Mouse (Mus musculus) midbrain, postnatal 0 days (tissue): ENCODE data around the gene Mafk. TPM values are rescaled to one million over a fixed set of nuclear protein-coding genes. Genes with fewer than 3 reads are reported as not detected.

Experiments used
- ATAC-seq: fragments of 200-750 bp; cut with Nextera tagmentation; 2 replicates; pipeline ENCODE4 v1.8.0; 2017; ENCODE audit warnings: moderate number of reproducible peaks, mild to moderate bottlenecking, moderate TSS enrichment, moderate library complexity; ENCODE audit not compliant: low FRiP score
- DNase-seq: peaks from one replicate; pipeline ENCODE4 v3.0.0-alpha.2; 2015; ENCODE audit warnings: low spot score
- H3K27ac ChIP-seq: fragments of 300-500 bp; sonication (generic); 2 replicates; pipeline ENCODE4 v1.5.1; 2014; ENCODE audit warnings: low read depth, mild to moderate bottlenecking, low read length, mixed read lengths
- H3K27me3 ChIP-seq: fragments of 300-500 bp; sonication (generic); 2 replicates; pipeline ENCODE4 v1.6.1; 2014; ENCODE audit warnings: low read length, control low read depth, mixed read lengths; ENCODE audit not compliant: insufficient read depth
- H3K36me3 ChIP-seq: fragments of 300-500 bp; sonication (generic); 2 replicates; pipeline ENCODE4 v1.6.1; 2014; ENCODE audit warnings: low read length, control low read depth, mixed read lengths; ENCODE audit not compliant: insufficient read depth
- H3K4me1 ChIP-seq: fragments of 300-500 bp; sonication (generic); 2 replicates; pipeline ENCODE4 v1.6.1; 2014; ENCODE audit warnings: mild to moderate bottlenecking, control low read depth, antibody characterized with exemption, low read length, mixed read lengths; ENCODE audit not compliant: insufficient read depth
- H3K4me2 ChIP-seq: fragments of 300-500 bp; sonication (generic); 2 replicates; pipeline ENCODE4 v1.6.1; 2014; ENCODE audit warnings: low read depth, mild to moderate bottlenecking, low read length, mixed read lengths; ENCODE audit not compliant: poor library complexity, severe bottlenecking
- H3K4me3 ChIP-seq: fragments of 300-500 bp; sonication (generic); 2 replicates; pipeline ENCODE4 v1.5.1; 2014; ENCODE audit warnings: low read depth, mild to moderate bottlenecking, low read length, moderate library complexity
- H3K9ac ChIP-seq: fragments of 300-500 bp; sonication (generic); replicated peaks from 2 replicates; pipeline ENCODE4 v1.6.1; 2014; ENCODE audit warnings: mild to moderate bottlenecking, low read length, moderate library complexity, mixed read lengths; ENCODE audit not compliant: poor library complexity, severe bottlenecking
- H3K9me3 ChIP-seq: fragments of 300-500 bp; sonication (generic); 2 replicates; pipeline ENCODE4 v1.6.1; 2016; ENCODE audit warnings: low read length, control low read depth
- CTCF ChIP-seq: IDR thresholded peaks from 2 replicates; pipeline ENCODE4 v1.5.1; 2016; ENCODE audit warnings: antibody characterized with exemption, mild to moderate bottlenecking
- WGBS: fragments of 180-500 bp; shearing (Covaris S2); extraction: QIAGEN DNeasy Blood & Tissue Kit; methylation state at CpG from one replicate; pipeline ENCODE4 v1.1.7; 2014; 5-methylcytosine and 5-hydroxymethylcytosine counted together
- polyA plus RNA-seq: library from polyadenylated mRNA; unstranded; fragments of >200 nt; fragmentation: Nextera tagmentation; extraction: Ambion mirVana; gene quantifications from 2 replicates; pipeline ENCODE4 v1.2.1, GENCODE M21; 2015
- total RNA-seq: library from RNA; depleted of rRNA; stranded (reverse); fragments of >200 nt; gene quantifications from 2 replicates; pipeline ENCODE4 v1.2.3, GENCODE M21; 2014

Mafk gene
- total and polyA plus RNA-seq, 2 experiments from 2014 or later: 8.7 to 17.8 TPM

DNA sequence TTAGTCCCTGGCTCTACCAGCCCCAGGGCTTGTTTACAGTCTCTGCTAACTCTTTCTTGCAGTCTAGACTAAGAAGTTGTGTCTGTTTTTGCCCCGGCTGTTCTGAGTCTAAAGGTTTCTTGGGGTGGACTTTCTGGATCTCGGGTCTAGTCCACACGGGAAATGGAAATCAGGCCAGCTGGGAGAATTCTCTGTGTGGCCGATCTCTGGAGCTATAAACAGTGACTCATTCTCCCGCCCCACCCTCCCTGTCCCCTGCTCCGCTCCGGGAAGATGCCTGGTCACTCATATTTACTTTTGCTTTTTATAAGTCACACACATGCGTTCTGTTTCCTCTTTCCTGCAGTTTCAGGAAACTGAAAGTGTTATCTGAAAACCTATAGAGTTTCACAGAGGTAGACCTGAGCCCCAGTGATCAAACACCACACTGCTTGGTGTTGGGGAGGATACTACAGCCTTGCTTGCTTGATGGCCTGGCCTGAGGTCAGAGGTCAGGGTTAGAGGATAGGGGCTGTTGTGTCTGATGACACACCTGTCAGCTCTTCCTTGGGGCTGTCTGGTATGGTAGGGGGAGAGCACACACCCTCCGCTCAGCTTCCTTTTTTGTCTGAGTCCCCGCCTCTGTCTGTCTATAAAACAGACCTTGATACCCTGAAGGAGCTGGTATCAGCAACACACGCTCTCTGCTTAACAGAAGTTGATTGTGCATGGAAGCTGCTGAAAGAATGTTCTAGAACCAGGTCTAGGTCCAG lies 2.2 kb downstream of the Mafk start:
- no peak for TF ChIP-seq CTCF
- no peaks in the 10 kb centered on the region for H3K27me3 ChIP-seq
- no peaks in the 10 kb centered on the region for H3K36me3 ChIP-seq
- DNase-seq (no peak), ATAC-seq (no peak)
- H3K27ac ChIP-seq: no peak overlapping the region
- peaks cover 14% of the 10 kb centered on the region; the same call in 1 of the 2 replicates for H3K4me1 ChIP-seq
- no peaks in the 10 kb centered on the region for H3K9me3 ChIP-seq
- 71% methylated on average over 11 of the region's 11 CpGs for WGBS
- no peak overlapping the region for H3K9ac ChIP-seq
- 0 out of 2 replicates have a peak overlapping the region, but pooled peaks have one; percentile 4 for H3K4me2 ChIP-seq
- H3K4me3 ChIP-seq: no peak overlapping the region

- H3K36me3 ChIP-seq: no peaks in the 10 kb centered on the region
- no peak overlapping the region for H3K27ac ChIP-seq
- no peak overlapping the region for H3K9ac ChIP-seq
- no peak overlapping the region for H3K4me2 ChIP-seq
- H3K9me3 ChIP-seq: no peaks in the 10 kb centered on the region
- TF ChIP-seq CTCF: no peak
- peaks cover 15% of the 10 kb centered on the region; the same call in 1 of the 2 replicates for H3K4me1 ChIP-seq
- 93% methylated on average over 5 of the region's 5 CpGs for WGBS
- DNase-seq (no peak), ATAC-seq (no peak)
- H3K4me3 ChIP-seq: no peak overlapping the region
- no peaks in the 10 kb centered on the region for H3K27me3 ChIP-seq
These were observed 2.8 kb downstream of the Mafk start for GRCm38 (mm10) chr5:139794137-139794536.

GRCm38 (mm10) chr5:139794938-139795337 lies 3.6 kb downstream of the Mafk start:
- peaks cover under 1% of the 10 kb centered on the region; the same call in 1 of the 2 replicates for H3K36me3 ChIP-seq
- WGBS: 72% methylated on average over 10 of the region's 10 CpGs

GRCm38 (mm10) chr5:139796001-139796620 lies 4.8 kb downstream of the Mafk start:
- no peak for ATAC-seq
- 82% methylated on average over 9 of the region's 9 CpGs for WGBS
- no peak for DNase-seq
- H3K4me2 ChIP-seq: no peak overlapping the region
- peaks cover 12% of the 10 kb centered on the region for H3K36me3 ChIP-seq
- H3K4me1 ChIP-seq: peaks cover 15% of the 10 kb centered on the region; the same call in 1 of the 2 replicates
- H3K9ac ChIP-seq: no peak overlapping the region
- no peak overlapping the region for H3K27ac ChIP-seq
- no peak for TF ChIP-seq CTCF
- H3K27me3 ChIP-seq: no peaks in the 10 kb centered on the region
- no peaks in the 10 kb centered on the region for H3K9me3 ChIP-seq
- no peak overlapping the region for H3K4me3 ChIP-seq

More at GRCm38 (mm10) chr5:139794938-139795337, 3.6 kb downstream of the Mafk start:
- TF ChIP-seq CTCF: no peak
- Histone ChIP-seq H3K4me2 (no peak overlapping the region), H3K9me3 (no peaks in the 10 kb centered on the region), H3K4me3 (no peak overlapping the region), H3K27ac (no peak overlapping the region), H3K27me3 (no peaks in the 10 kb centered on the region), H3K4me1 (peaks cover 15% of the 10 kb centered on the region; the same call in 1 of the 2 replicates), H3K9ac (no peak overlapping the region)
- no peak for DNase-seq
- ATAC-seq: no peak

DNA sequence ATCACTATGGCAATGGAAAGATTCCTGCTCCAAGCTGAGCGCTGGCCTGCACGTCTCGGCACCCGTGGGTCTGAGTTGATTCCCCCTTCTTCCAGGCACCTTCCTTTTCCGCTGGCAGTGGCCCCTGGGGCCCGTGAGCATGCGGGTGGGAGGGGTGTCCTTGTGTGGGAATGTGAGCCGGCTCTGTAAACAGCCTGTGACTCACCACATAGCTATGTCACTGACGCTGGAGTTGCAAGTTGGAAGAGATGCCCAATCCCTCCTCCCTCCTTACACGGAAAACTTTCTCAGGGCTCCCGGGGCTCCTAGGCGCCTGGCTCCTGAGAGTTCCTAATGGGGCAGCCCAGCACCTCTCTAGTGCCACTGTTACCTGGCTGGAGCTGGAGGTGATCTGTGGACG lies 5.6 kb downstream of the Mafk start:
- ATAC-seq (no peak), DNase-seq (peak; percentile 40)
- Histone ChIP-seq H3K9me3 (no peaks in the 10 kb centered on the region), H3K27me3 (no peaks in the 10 kb centered on the region), H3K4me1 (peaks cover 15% of the 10 kb centered on the region; the same call in 1 of the 2 replicates), H3K27ac (0 out of 2 replicates have a peak overlapping the region, but pooled peaks have one; percentile 87), H3K9ac (no peak overlapping the region), H3K36me3 (peaks cover 12% of the 10 kb centered on the region), H3K4me3 (no peak overlapping the region), H3K4me2 (peak overlapping the region; percentile 81; the same call in 1 of the 2 replicates)
- TF ChIP-seq CTCF: no peak
- WGBS: 19% methylated on average over 13 of the region's 13 CpGs
